In the genomic region with DNA sequence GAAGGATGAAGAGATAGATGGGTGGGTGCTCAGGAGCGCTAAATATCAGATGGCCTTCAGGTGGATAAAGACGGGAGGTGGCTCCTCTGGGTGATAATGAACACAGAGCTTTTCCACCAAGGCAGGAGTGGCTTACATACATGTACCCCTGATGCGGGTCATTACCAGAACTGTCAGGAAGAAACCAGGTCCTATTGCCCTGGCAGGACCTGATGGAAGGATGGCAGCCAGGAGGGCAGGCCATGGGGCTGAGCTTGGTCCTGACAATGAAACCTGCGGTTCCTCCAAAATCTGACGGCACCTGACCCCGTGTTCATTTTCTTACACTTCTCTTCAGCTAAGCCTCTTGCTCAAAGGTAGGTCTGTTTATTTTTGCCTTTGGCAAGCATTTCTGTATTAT, we compare ENCODE assay signal across 24 mouse cellular contexts. TPM values are rescaled to one million over a fixed set of nuclear protein-coding genes. Genes with fewer than 3 reads are reported as not detected.
A peak's percentile ranks its signal among the peaks of the same experiment; 100 is the strongest.
DNase-seq lines count a peak whose midpoint lies in the region; ATAC-seq and TF ChIP-seq lines count a peak whose summit lies in the region.
"Had no signal": no experiment of that assay in that cellular context is flagged by ENCODE, and none has a peak within 500 bp of the region (broad histone marks: within the 10 kb centered on the region; RNA-seq: fewer than 3 reads in every experiment).

No protein-coding gene starts in this region.

- peaks cover 3% of the 10 kb centered on the region; the same call in 1 of the 2 replicates for H3K4me1 ChIP-seq in embryonic fibroblast, embryonic 13.5 days (ENCODE audit: control insufficient read depth, insufficient read depth, low read length)
- no peaks in the 10 kb centered on the region for H3K4me1 ChIP-seq in liver, embryonic 15.5 days (replicated peaks)
- peaks cover 7% of the 10 kb centered on the region for H3K4me1 ChIP-seq in olfactory bulb, adult 2 months (ENCODE audit: control insufficient read depth, insufficient read depth, low read length)
- H3K4me1 ChIP-seq in forebrain, embryonic 10.5 days: peaks cover 7% of the 10 kb centered on the region; the same call in 1 of the 2 replicates
- H3K4me1 ChIP-seq in kidney, embryonic 16.5 days (ENCODE audit: insufficient read depth, low read length): no peaks in the 10 kb centered on the region
- H3K4me1 ChIP-seq: embryonic facial prominence, embryonic 15.5 days; lung, embryonic 15.5 days had no signal

- WGBS in liver, embryonic 15.5 days (ENCODE audit: insufficient replicate concordance): 63% methylated on average over 6 of the region's 6 CpGs
- 89% methylated on average over 6 of the region's 6 CpGs for WGBS in olfactory bulb, adult 2 months
- WGBS in forebrain, embryonic 10.5 days: 82% methylated on average over 6 of the region's 6 CpGs
- 81% methylated on average over 6 of the region's 6 CpGs for whole genome bisulfite sequencing in kidney, embryonic 16.5 days

- no peak for ATAC-seq in liver, embryonic 15.5 days (ENCODE audit: insufficient read depth)
- ATAC-seq in kidney, embryonic 16.5 days (ENCODE audit: low FRiP score, low TSS enrichment): no peak
- ATAC-seq: forebrain, embryonic 15.5 days; hindbrain, embryonic 16.5 days; midbrain, embryonic 13.5 days had no signal

- no peak overlapping the region for H3K4me2 ChIP-seq in liver, embryonic 15.5 days
- H3K4me2 ChIP-seq in kidney, embryonic 16.5 days (replicated peaks; ENCODE audit: low read depth, low read length): no peak overlapping the region
- H3K4me2 ChIP-seq: embryonic facial prominence, embryonic 15.5 days; forebrain, embryonic 15.5 days; heart, embryonic 12.5 days; lung, embryonic 15.5 days; midbrain, embryonic 13.5 days had no signal

- no peak overlapping the region for H3K4me3 ChIP-seq in embryonic fibroblast, embryonic 13.5 days (ENCODE audit: insufficient read depth, low read length)
- no peak overlapping the region for H3K4me3 ChIP-seq in liver, embryonic 15.5 days (replicated peaks)
- H3K4me3 ChIP-seq in olfactory bulb, adult 2 months (ENCODE audit: insufficient read depth, low read depth, low read length): no peak overlapping the region
- no peak overlapping the region for H3K4me3 ChIP-seq in forebrain, embryonic 10.5 days
- H3K4me3 ChIP-seq in kidney, embryonic 16.5 days (ENCODE audit: low read length): no peak overlapping the region
- H3K4me3 ChIP-seq: embryonic facial prominence, embryonic 10.5 days; embryonic facial prominence, embryonic 15.5 days; forebrain, embryonic 15.5 days; heart, adult 2 months; heart, embryonic 12.5 days; lung, embryonic 15.5 days; midbrain, embryonic 13.5 days had no signal

- DNase-seq in thymus, postnatal 0 days (ENCODE audit: low spot score): peak; percentile 15
- DNase-seq in thymus, adult 18-20 months: no peak
- DNase-seq in forebrain, embryonic 10.5 days (ENCODE audit: extremely low spot score, low spot score): no peak
- no peak for DNase-seq in layer of hippocampus, postnatal 14 days (ENCODE audit: low spot score in 2 of 2)
- DNase-seq: adrenal gland, adult 8-10 months; cerebellum, adult 11-12 months; cerebellum, postnatal 10 days; gastrocnemius, postnatal 25 days; heart, adult 2 months; kidney, adult 2 months; kidney, postnatal 4 days; right cerebral cortex, postnatal 14 days had no signal

- no peaks in the 10 kb centered on the region for H3K36me3 ChIP-seq in liver, embryonic 15.5 days (replicated peaks)
- no peaks in the 10 kb centered on the region for H3K36me3 ChIP-seq in forebrain, embryonic 10.5 days (replicated peaks)
- H3K36me3 ChIP-seq in kidney, embryonic 16.5 days (ENCODE audit: insufficient read depth, low read length): no peaks in the 10 kb centered on the region
- H3K36me3 ChIP-seq: embryonic facial prominence, embryonic 15.5 days; forebrain, embryonic 15.5 days; heart, embryonic 12.5 days; lung, embryonic 15.5 days; midbrain, embryonic 13.5 days had no signal

- no peak for TF ChIP-seq CTCF in embryonic fibroblast, embryonic 13.5 days (IDR thresholded peaks at IDR 0.05; ENCODE audit: borderline replicate concordance, insufficient read depth, low read length)
- no peak for TF ChIP-seq CTCF in olfactory bulb, adult 2 months (IDR thresholded peaks at IDR 0.05; ENCODE audit: insufficient read depth, low read depth, low read length)

- no peaks in the 10 kb centered on the region for H3K27me3 ChIP-seq in liver, embryonic 15.5 days
- no peaks in the 10 kb centered on the region for H3K27me3 ChIP-seq in forebrain, embryonic 10.5 days (ENCODE audit: poor library complexity, severe bottlenecking)
- H3K27me3 ChIP-seq in kidney, embryonic 16.5 days (ENCODE audit: insufficient read depth, low read length): no peaks in the 10 kb centered on the region
- H3K27me3 ChIP-seq: embryonic facial prominence, embryonic 15.5 days; forebrain, embryonic 15.5 days; heart, embryonic 12.5 days; lung, embryonic 15.5 days; midbrain, embryonic 13.5 days had no signal

- no peaks in the 10 kb centered on the region for H3K9me3 ChIP-seq in liver, embryonic 15.5 days (replicated peaks)
- H3K9me3 ChIP-seq in forebrain, embryonic 10.5 days: no peaks in the 10 kb centered on the region
- H3K9me3 ChIP-seq in kidney, embryonic 16.5 days (ENCODE audit: low read length): no peaks in the 10 kb centered on the region
- H3K9me3 ChIP-seq: embryonic facial prominence, embryonic 10.5 days; embryonic facial prominence, embryonic 15.5 days; forebrain, embryonic 15.5 days; heart, embryonic 12.5 days; lung, embryonic 15.5 days; midbrain, embryonic 13.5 days had no signal

- H3K9ac ChIP-seq in liver, embryonic 15.5 days: no peak overlapping the region
- H3K9ac ChIP-seq in kidney, embryonic 16.5 days (replicated peaks; ENCODE audit: low read length): no peak overlapping the region
- H3K9ac ChIP-seq: embryonic facial prominence, embryonic 15.5 days; forebrain, embryonic 15.5 days; heart, embryonic 12.5 days; lung, embryonic 15.5 days; midbrain, embryonic 13.5 days had no signal

- peak overlapping the region; percentile 36; the same call in 1 of the 2 replicates for H3K27ac ChIP-seq in embryonic fibroblast, embryonic 13.5 days (ENCODE audit: insufficient read depth, low read length)
- H3K27ac ChIP-seq in liver, embryonic 15.5 days (replicated peaks): 0 out of 2 replicates have a peak overlapping the region, but pooled peaks have one; percentile 29
- H3K27ac ChIP-seq in olfactory bulb, adult 2 months (ENCODE audit: insufficient read depth, low read depth, low read length): peak overlapping the region; percentile 64
- H3K27ac ChIP-seq in forebrain, embryonic 10.5 days: no peak overlapping the region
- H3K27ac ChIP-seq in kidney, embryonic 16.5 days (ENCODE audit: low read length): no peak overlapping the region
- H3K27ac ChIP-seq: embryonic facial prominence, embryonic 10.5 days; embryonic facial prominence, embryonic 15.5 days; forebrain, embryonic 15.5 days; heart, adult 2 months; kidney, postnatal 0 days; lung, embryonic 15.5 days; midbrain, embryonic 13.5 days had no signal

- TF ChIP-seq POLR2A in embryonic fibroblast, embryonic 13.5 days (IDR thresholded peaks at IDR 0.05; ENCODE audit: low read depth, low read length): peak; percentile 49
- no peak for TF ChIP-seq POLR2A in olfactory bulb, adult 2 months (IDR thresholded peaks at IDR 0.05; ENCODE audit: insufficient read depth, low read depth, low read length)

RNA-seq across cellular contexts. Expression of gene Hhat, which starts 24.8 kb away (rescaled TPM):
- 3.6 and 3.7 TPM in 2 replicates for polyA plus RNA-seq in thymus, postnatal 0 days (2015; fragmentation: Nextera tagmentation; extraction: Ambion mirVana)
- polyA plus RNA-seq in embryonic fibroblast, embryonic 13.5 days (2011; ENCODE audit: insufficient read length, low read depth, missing spikeins): 12.6 and 15.5 TPM in 2 replicates
- 1.1 TPM in 2 replicates for polyA plus RNA-seq in liver, embryonic 15.5 days (2015; fragmentation: Nextera tagmentation; extraction: Ambion mirVana)
- polyA plus RNA-seq in olfactory bulb, adult 2 months (2012; ENCODE audit: insufficient read depth, insufficient read length, low replicate concordance, missing spikeins): not detected in 2 replicates
- 7.2 and 7.6 TPM in 2 replicates for polyA plus RNA-seq in forebrain, embryonic 10.5 days (2016; fragmentation: Nextera tagmentation; extraction: Ambion mirVana)
- polyA plus RNA-seq in kidney, embryonic 16.5 days (2015; fragmentation: Nextera tagmentation; extraction: Ambion mirVana): 17.5 and 17.8 TPM in 2 replicates
- total RNA-seq in layer of hippocampus, postnatal 14 days (2021): 1 to 10 TPM; 1.2 to 2.3 TPM

Comparison
In these comparisons a context has a peak if more than half of its experiments do, and no peak if none do; other contexts are left out.
1. H3K27ac ChIP-seq: peak in embryonic fibroblast, embryonic 13.5 days (single experiment), liver, embryonic 15.5 days (single experiment) and olfactory bulb, adult 2 months (single experiment); none in forebrain, embryonic 10.5 days (single experiment) and kidney, embryonic 16.5 days (single experiment).